Mouse (Mus musculus) megakaryocyte, adult 5-6 weeks (primary cell): ENCODE measurements around the gene Olfr1504. TPM values are rescaled to one million over a fixed set of nuclear protein-coding genes. Genes with fewer than 3 reads are reported as not detected.
"Not testable (repeated sequence)": the region's sequence is repeated elsewhere in the genome, so short reads cannot be mapped to it uniquely, and the experiment has no call there.

Experiments
- ATAC-seq: 2 replicates; pipeline ENCODE4 v1.8.0; 2016; ENCODE audit warnings: mild to moderate bottlenecking, inconsistent platforms; ENCODE audit not compliant: poor library complexity, severe bottlenecking
- total RNA-seq, 2 experiments: library from RNA; stranded (forward) in 1 of 2; stranded (reverse) in 1 of 2; fragments of 153-499, 151-499 nt in 1 of 2; fragments of 221-1000, 200-1000 nt in 1 of 2; gene quantifications; 2 replicates each; pipeline versions ENCODE4 v1.2.3 to v1.2.4; 2015 to 2017

Olfr1504 gene
- total RNA-seq (2015) = not detected in 2 replicates
- total RNA-seq (2017) = not detected in 2 replicates

DNA sequence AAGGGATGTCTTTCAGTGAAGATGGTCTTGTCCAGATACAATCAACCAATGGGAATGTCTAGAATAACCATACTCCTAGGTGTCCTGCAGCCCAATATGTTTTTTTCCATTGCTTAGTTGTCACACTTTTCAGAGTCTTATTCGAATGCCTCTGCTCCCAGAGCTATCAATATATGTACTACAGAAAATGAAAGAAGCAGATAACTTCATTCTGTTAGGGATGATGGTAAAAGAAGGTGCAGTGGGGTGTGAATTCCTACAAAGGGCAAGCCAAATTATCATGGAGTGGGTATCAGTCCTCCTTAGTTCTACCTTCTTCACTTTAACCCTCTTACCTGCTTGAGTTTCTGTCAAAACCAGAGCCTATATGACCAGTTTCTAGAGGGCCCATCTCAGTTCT lies at the start of gene Olfr1504:
TSS of gene Olfr1504 (minus strand) at position 101 of the 400 bp plus-strand sequence.
- ATAC-seq = no peak

DNA sequence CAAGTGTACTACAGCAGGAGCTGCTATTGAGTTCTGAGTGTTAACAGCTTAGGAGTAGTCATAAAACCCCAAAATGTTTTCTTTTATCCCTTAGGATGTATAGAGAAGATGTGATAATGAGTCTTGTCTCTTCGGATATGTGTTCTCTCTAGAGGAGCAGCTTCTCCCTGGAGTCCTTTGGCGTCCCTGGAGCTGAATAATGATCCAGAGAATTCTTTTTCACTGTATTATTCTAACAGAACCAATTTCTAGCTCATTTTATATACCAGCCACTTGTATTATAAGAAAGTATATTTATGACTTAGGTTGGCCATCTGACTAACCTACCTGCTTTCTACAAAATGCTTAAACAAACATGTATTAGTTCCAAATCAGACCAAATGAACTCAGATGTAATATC lies 15.5 kb upstream of the Olfr1504 start, which contains the start of gene Olfr1505:
TSS of gene Olfr1505 (plus strand) at position 301 of the 400 bp plus-strand sequence.
- no peak for ATAC-seq

DNA sequence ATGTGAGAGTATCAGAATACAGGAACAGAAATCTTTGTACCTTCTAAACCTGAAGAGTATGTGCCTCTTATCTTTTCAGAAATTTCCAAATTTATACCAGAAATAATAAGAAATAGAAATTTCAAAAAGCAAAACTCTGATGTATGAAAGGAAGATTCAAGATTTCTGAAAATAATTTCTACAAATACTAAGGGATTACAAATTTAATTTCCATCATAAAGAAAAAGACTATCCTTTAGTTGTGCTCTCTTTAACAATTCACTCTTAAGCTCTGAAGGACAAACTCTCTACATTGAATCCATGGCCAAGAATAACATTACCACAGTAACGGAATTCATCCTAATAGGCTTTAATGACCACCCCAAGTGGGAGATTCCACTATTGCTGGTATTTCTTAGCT lies 36.2 kb downstream of the Olfr1504 start, which contains the start of gene Olfr1502:
TSS of gene Olfr1502 (plus strand) at position 301 of the 400 bp plus-strand sequence.
- ATAC-seq = no peak

DNA sequence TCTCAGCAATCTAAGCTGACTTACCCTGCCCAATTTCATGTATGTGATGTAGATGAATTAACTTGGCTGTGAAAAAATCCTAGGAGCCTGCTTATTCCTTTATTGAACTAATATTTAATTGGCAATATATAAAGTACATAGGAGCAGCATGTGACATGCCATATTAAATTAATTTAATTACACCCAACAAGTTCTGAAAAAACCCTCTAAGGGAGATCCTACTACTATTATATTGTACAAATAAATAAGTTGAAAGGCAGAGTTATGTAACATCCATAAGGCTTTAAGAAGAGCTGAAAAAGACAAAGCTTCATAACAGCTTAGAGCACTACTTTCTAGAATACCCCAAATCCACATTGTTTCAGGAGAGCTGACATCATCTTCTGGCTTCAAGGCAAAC lies 47.1 kb downstream of the Olfr1504 start, which contains the start of gene Olfr1501:
TSS of gene Olfr1501 (minus strand) at position 101 of the 400 bp plus-strand sequence.
- ATAC-seq = not testable (repeated sequence)

Other genes with a start within 250 kb of the Olfr1504 start
- gene Olfr1490, start 246.8 kb downstream of the Olfr1504 start, total RNA-seq (2015) = not detected in 2 replicates
- gene Olfr1490, start 246.8 kb downstream of the Olfr1504 start, total RNA-seq (2017) = not detected in 2 replicates
- not detected in 2 replicates for gene Olfr1491, start 200.7 kb downstream of the Olfr1504 start, total RNA-seq (2015)
- gene Olfr1491, start 200.7 kb downstream of the Olfr1504 start, total RNA-seq (2017) = not detected in 2 replicates
- gene Olfr1493-ps1, start 174.7 kb downstream of the Olfr1504 start, total RNA-seq (2015) = not detected in 2 replicates
- not detected in 2 replicates for gene Olfr1493-ps1, start 174.7 kb downstream of the Olfr1504 start, total RNA-seq (2017)
- not detected in 2 replicates for gene Olfr1494, start 158.2 kb downstream of the Olfr1504 start, total RNA-seq (2015)
- gene Olfr1494, start 158.2 kb downstream of the Olfr1504 start, total RNA-seq (2017) = not detected in 2 replicates
- gene Olfr1495, start 133.3 kb downstream of the Olfr1504 start, total RNA-seq (2015) = not detected in 2 replicates
- not detected in 2 replicates for gene Olfr1495, start 133.3 kb downstream of the Olfr1504 start, total RNA-seq (2017)
- not detected in 2 replicates for gene Olfr1496, start 120.0 kb downstream of the Olfr1504 start, total RNA-seq (2015)
- not detected in 2 replicates for gene Olfr1496, start 120.0 kb downstream of the Olfr1504 start, total RNA-seq (2017)
- not detected in 2 replicates for gene Olfr1497, start 99.7 kb downstream of the Olfr1504 start, total RNA-seq (2015)
- gene Olfr1497, start 99.7 kb downstream of the Olfr1504 start, total RNA-seq (2017) = not detected in 2 replicates
- gene Olfr1499, start 78.5 kb downstream of the Olfr1504 start, total RNA-seq (2015) = not detected in 2 replicates
- gene Olfr1499, start 78.5 kb downstream of the Olfr1504 start, total RNA-seq (2017) = not detected in 2 replicates
- not detected in 2 replicates for gene Olfr1500, start 67.4 kb downstream of the Olfr1504 start, total RNA-seq (2015)
- not detected in 2 replicates for gene Olfr1500, start 67.4 kb downstream of the Olfr1504 start, total RNA-seq (2017)
- not detected in 2 replicates for gene Olfr1501, start 47.2 kb downstream of the Olfr1504 start, total RNA-seq (2015)
- not detected in 2 replicates for gene Olfr1501, start 47.2 kb downstream of the Olfr1504 start, total RNA-seq (2017)
- not detected in 2 replicates for gene Olfr1502, start 36.1 kb downstream of the Olfr1504 start, total RNA-seq (2015)
- not detected in 2 replicates for gene Olfr1502, start 36.1 kb downstream of the Olfr1504 start, total RNA-seq (2017)
- gene Olfr1505, start 15.6 kb upstream of the Olfr1504 start, total RNA-seq (2015) = not detected in 2 replicates
- not detected in 2 replicates for gene Olfr1505, start 15.6 kb upstream of the Olfr1504 start, total RNA-seq (2017)